Mouse (Mus musculus): ENCODE measurements around the gene Iqcj.

DNA sequence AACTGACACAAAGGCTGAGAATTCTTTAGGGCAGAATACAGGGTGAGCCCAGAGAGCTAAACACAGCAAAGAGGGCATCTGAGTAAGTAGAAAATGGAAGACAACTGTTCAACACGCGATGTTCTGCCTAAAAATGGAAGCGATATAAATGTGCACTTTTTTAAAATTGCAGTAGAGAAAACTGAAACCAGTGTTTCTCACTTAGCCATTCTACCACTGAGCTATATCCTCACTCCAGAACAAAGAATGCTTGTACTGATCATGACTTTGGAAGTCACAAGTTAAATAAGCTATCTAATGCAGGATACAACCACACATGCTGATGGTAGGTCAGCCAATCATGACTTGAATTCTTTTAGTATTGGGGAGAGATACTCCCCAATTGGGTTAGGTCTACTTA is 30.5 kb upstream of the Iqcj start:
- TF ChIP-seq MYOD1 (IDR thresholded peaks at IDR 0.05; ENCODE audit: control insufficient read depth in 1 of 3, insufficient read length in 2 of 3, low read depth in 2 of 3) (no peak), POLR2A (IDR thresholded peaks at IDR 0.05; ENCODE audit: insufficient read length, low read depth) (no peak), USF1 (IDR thresholded peaks at IDR 0.05; ENCODE audit: low read depth) (no peak), CEBPB (IDR thresholded peaks at IDR 0.05; ENCODE audit: insufficient read depth, poor library complexity, severe bottlenecking) (no peak), E2F4 (IDR thresholded peaks at IDR 0.05; ENCODE audit: insufficient read depth) (no peak), POLR2AphosphoS2 (IDR thresholded peaks at IDR 0.05; ENCODE audit: insufficient read length, low read depth) (no peak), MAX (IDR thresholded peaks at IDR 0.05; ENCODE audit: low read depth) (no peak), MYOG (IDR thresholded peaks at IDR 0.05; ENCODE audit: control insufficient read depth in 1 of 3, insufficient read depth in 1 of 3, insufficient read length in 2 of 3, low read depth in 2 of 3) (no peak), TCF12 (IDR thresholded peaks at IDR 0.05; ENCODE audit: insufficient read depth, poor library complexity, severe bottlenecking) (no peak), SRF (IDR thresholded peaks at IDR 0.05; ENCODE audit: control insufficient read depth, insufficient read length, low read depth) (no peak)

All from myocyte (in vitro differentiated cells).